Mouse (Mus musculus): ENCODE results near the gene Mief2.

Gene Mief2

GRCm38 (mm10) chr11:60779673-60780189 lies 51.5 kb downstream of the Mief2 start:
- DNase-seq, result no peak

Data from cerebellum, adult 11 months (tissue).